Mouse (Mus musculus): ENCODE measurements around the gene Rpl3l. TPM values are rescaled to one million over a fixed set of nuclear protein-coding genes. Genes with fewer than 3 reads are reported as not detected.

Rpl3l gene
- total RNA-seq, 4 experiments from 2014 or later = 757 to 827 (median 779) TPM

Other genes starting within 250 kb of the Rpl3l start
- gene Mlst8, start 248.7 kb upstream of the Rpl3l start, total RNA-seq (2022) = 10 to 100 TPM in 2 of 4 experiments, 1 to 10 TPM in 2; 8.2 to 11.3 (median 9.6) TPM
- under 1 TPM in 2 of 4 experiments, not detected in 2; 0.05 to 0.21 TPM for gene Caskin1, start 239.2 kb upstream of the Rpl3l start, total RNA-seq (2022)
- 10 to 100 TPM; 25.0 to 28.2 (median 26.2) TPM for gene Traf7, start 199.9 kb upstream of the Rpl3l start, total RNA-seq (2022)
- gene Rab26, start 193.6 kb upstream of the Rpl3l start, total RNA-seq (2022) = under 1 TPM in 1 of 4 experiments, not detected in 3; 0.27 TPM
- gene Pkd1, start 178.0 kb upstream of the Rpl3l start, total RNA-seq (2022) = 10 to 100 TPM; 14.6 to 20.4 (median 19.0) TPM
- 10 to 100 TPM; 75.8 to 86.4 (median 82.7) TPM for gene Tsc2, start 95.2 kb upstream of the Rpl3l start, total RNA-seq (2022)
- gene Nthl1, start 95.1 kb upstream of the Rpl3l start, total RNA-seq (2022) = 1 to 10 TPM; 1.8 to 3.4 (median 2.2) TPM
- gene Slc9a3r2, start 77.5 kb upstream of the Rpl3l start, total RNA-seq (2022) = 10 to 100 TPM; 17.8 to 38.4 (median 20.8) TPM
- gene Npw, start 69.4 kb upstream of the Rpl3l start, total RNA-seq (2022) = not detected
- 10 to 100 TPM; 22.4 to 27.6 (median 27.0) TPM for gene Zfp598, start 58.1 kb upstream of the Rpl3l start, total RNA-seq (2022)
- under 1 TPM in 1 of 4 experiments, not detected in 3; 0.17 TPM for gene Syngr3, start 37.9 kb upstream of the Rpl3l start, total RNA-seq (2022)
- 10 to 100 TPM; 38.2 to 54.4 (median 44.7) TPM for gene Gfer, start 31.7 kb upstream of the Rpl3l start, total RNA-seq (2022)
- under 1 TPM; 0.22 to 0.70 (median 0.42) TPM for gene Noxo1, start 31.6 kb upstream of the Rpl3l start, total RNA-seq (2022)
- gene Tbl3, start 20.2 kb upstream of the Rpl3l start, total RNA-seq (2022) = 10 to 100 TPM; 15.9 to 18.6 (median 17.1) TPM
- not detected for gene Rnf151, start 9.8 kb upstream of the Rpl3l start, total RNA-seq (2022)
- gene Rps2, start 9.7 kb upstream of the Rpl3l start, total RNA-seq (2022) = 100 to 1,000 TPM; 558 to 703 (median 654) TPM
- gene Ndufb10, start 3.3 kb upstream of the Rpl3l start, total RNA-seq (2022) = 100 to 1,000 TPM; 409 to 503 (median 459) TPM
- gene Msrb1, start 8.8 kb downstream of the Rpl3l start, total RNA-seq (2022) = 100 to 1,000 TPM; 144 to 160 (median 145) TPM
- not detected for gene Hs3st6, start 25.2 kb downstream of the Rpl3l start, total RNA-seq (2022)
- gene Meiob, start 76.5 kb downstream of the Rpl3l start, total RNA-seq (2022) = not detected
- gene Hagh, start 112.3 kb downstream of the Rpl3l start, total RNA-seq (2022) = 10 to 100 TPM; 64.2 to 71.5 (median 68.6) TPM
- gene Fahd1, start 122.5 kb downstream of the Rpl3l start, total RNA-seq (2022) = 10 to 100 TPM; 41.7 to 53.2 (median 46.3) TPM
- 1 to 10 TPM; 2.9 to 3.8 (median 3.3) TPM for gene Igfals, start 138.2 kb downstream of the Rpl3l start, total RNA-seq (2022)
- 10 to 100 TPM; 10.5 to 13.7 (median 11.9) TPM for gene Nubp2, start 158.5 kb downstream of the Rpl3l start, total RNA-seq (2022)
- 10 to 100 TPM; 31.0 to 38.6 (median 35.4) TPM for gene Spsb3, start 158.8 kb downstream of the Rpl3l start, total RNA-seq (2022)
- 1 to 10 TPM; 6.6 to 8.7 (median 7.9) TPM for gene Eme2, start 167.3 kb downstream of the Rpl3l start, total RNA-seq (2022)
- gene Mrps34, start 167.3 kb downstream of the Rpl3l start, total RNA-seq (2022) = 10 to 100 TPM; 70.5 to 82.3 (median 75.4) TPM
- gene Nme3, start 168.7 kb downstream of the Rpl3l start, total RNA-seq (2022) = 10 to 100 TPM; 11.4 to 12.6 (median 12.0) TPM
- gene Mapk8ip3, start 209.2 kb downstream of the Rpl3l start, total RNA-seq (2022) = 10 to 100 TPM; 12.1 to 15.4 (median 13.7) TPM
- gene Jpt2, start 232.9 kb downstream of the Rpl3l start, total RNA-seq (2022) = 1 to 10 TPM; 5.1 to 8.5 (median 6.9) TPM

Data from gastrocnemius, adult 8-10 months (tissue).